Mouse (Mus musculus) left cerebral cortex, postnatal 14 days (tissue): ENCODE results near the gene Gm17490. TPM values are rescaled to one million over a fixed set of nuclear protein-coding genes. Genes with fewer than 3 reads are reported as not detected.

ENCODE experiments used
- total RNA-seq, 2 experiments: library from RNA; stranded (reverse); gene quantifications; 2 replicates each; pipeline ENCODE4 v1.2.3; 2021

Gm17490 gene
- total RNA-seq, 2 experiments from 2014 or later = not detected

Other genes with a start within 250 kb of the Gm17490 start
- gene Pfkfb3, start 72.2 kb downstream of the Gm17490 start, total RNA-seq = 10 to 100 TPM; 18.1 to 28.5 TPM
- gene Rbm17, start 22.1 kb downstream of the Gm17490 start, total RNA-seq = 10 to 100 TPM; 81.9 to 87.6 TPM
- under 1 TPM; 0.11 to 0.13 TPM for gene Il2ra, start 16.5 kb upstream of the Gm17490 start, total RNA-seq
- 1 to 10 TPM; 3.8 to 6.9 TPM for gene Il15ra, start 79.0 kb upstream of the Gm17490 start, total RNA-seq
- 10 to 100 TPM; 83.2 to 94.7 TPM for gene Fbh1, start 151.3 kb upstream of the Gm17490 start, total RNA-seq
- gene Ankrd16, start 151.6 kb upstream of the Gm17490 start, total RNA-seq = 10 to 100 TPM; 64.0 to 66.9 TPM